Mouse (Mus musculus): ENCODE measurements at regions not wholly inside any gene's neighbourhood (a gene's known extent, or its start where the extent isn't known, plus 50 kb on each side); places are given as distances from the start of the nearest gene placed in this dataset.

DNA sequence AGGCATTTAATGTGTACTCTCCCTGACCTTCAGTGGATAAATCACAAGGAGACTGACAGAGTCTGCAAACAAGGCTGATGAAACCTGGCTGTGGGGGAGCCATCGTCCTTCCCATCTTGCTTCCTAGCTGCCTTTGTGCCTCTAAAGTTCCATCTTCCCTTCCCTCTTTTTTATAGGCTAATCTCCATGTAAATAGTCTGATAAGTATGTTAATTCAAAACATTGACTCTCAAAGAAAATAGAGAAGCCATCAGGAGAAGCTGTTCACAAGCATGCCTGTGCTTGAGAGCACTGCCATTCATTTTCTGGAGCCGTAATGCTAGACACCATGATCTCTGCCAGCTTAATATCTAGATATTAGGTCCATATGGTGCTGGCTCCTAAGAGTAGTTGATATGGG is 55.7 kb upstream of the Gpc6 start:
- intact Hi-C loops (cut with DNase I), result no loop called here
- DNase-seq, result no peak

DNA sequence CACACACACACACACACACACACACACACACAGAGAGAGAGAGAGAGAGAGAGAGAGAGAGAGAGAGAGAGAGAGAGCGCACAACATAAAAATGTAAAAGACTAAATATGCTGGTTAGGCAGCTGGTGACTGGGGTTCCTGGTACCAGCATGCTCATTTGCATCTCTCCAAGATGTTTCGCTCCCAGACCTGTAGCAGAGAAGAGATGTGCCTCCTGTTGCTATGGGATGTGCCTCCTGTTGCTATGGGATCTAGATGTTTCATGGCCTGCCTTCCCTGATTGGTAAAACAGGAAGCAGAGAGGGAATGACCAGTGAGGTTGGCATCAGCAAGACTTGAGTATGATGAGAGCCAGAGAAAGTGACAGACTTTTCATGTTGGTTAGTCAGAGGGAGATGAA is 55.1 kb upstream of the Gpc6 start:
- intact Hi-C loops (cut with DNase I), result no loop called here
- DNase-seq, result no peak

Data from heart, postnatal 10 days (tissue).